Comparison of ENCODE assay signal across 20 mouse cellular contexts in genomic region chr1:192503651-192504050, GRCm38 (mm10).
DNase-seq lines count a peak whose midpoint lies in the region; ATAC-seq lines count a peak whose summit lies in the region.
"Had no signal": no experiment of that assay in that cellular context is flagged by ENCODE, and none has a peak within 500 bp of the region (broad histone marks: within the 10 kb centered on the region; RNA-seq: fewer than 3 reads in every experiment).

No protein-coding gene starts in this region.

- DNase-seq in cerebellum, adult 8-10 months = peak; percentile 39
- peak; percentile 78 to 83 for DNase-seq in cerebellum, postnatal 14 days
- no peak for DNase-seq in kidney, postnatal 4 days
- DNase-seq: adrenal gland, postnatal 14 days; gastrocnemius, postnatal 10 days; heart, adult 18-20 months; heart, postnatal 10 days; heart, postnatal 4 days had no signal

- no peak for ATAC-seq in megakaryocyte, adult 5-6 weeks (ENCODE audit: poor library complexity, severe bottlenecking)
- no peak for ATAC-seq in inflammation-experienced regulatory T-cells, adult 6 months
- ATAC-seq: activated CD4-positive, CD25-positive, alpha-beta regulatory T cell, adult 4 months; forebrain, embryonic 16.5 days; hindbrain, postnatal 0 days; intestine, embryonic 16.5 days; Patski had no signal

- peaks cover 22% of the 10 kb centered on the region for H3K9me3 ChIP-seq in megakaryocyte, embryonic 14.5 days
- H3K9me3 ChIP-seq: embryonic facial prominence, embryonic 13.5 days; forebrain, embryonic 12.5 days; heart, embryonic 10.5 days; hindbrain, embryonic 13.5 days had no signal

- peak overlapping the region; percentile 1 for H3K4me3 ChIP-seq in megakaryocyte, embryonic 14.5 days (replicated peaks)
- H3K4me3 ChIP-seq: embryonic facial prominence, embryonic 13.5 days; forebrain, embryonic 12.5 days; heart, embryonic 10.5 days; hindbrain, embryonic 13.5 days had no signal

- H3K27me3 ChIP-seq in megakaryocyte, embryonic 14.5 days (replicated peaks) = peaks cover 22% of the 10 kb centered on the region
- H3K27me3 ChIP-seq: embryonic facial prominence, embryonic 13.5 days; forebrain, embryonic 12.5 days; hindbrain, embryonic 13.5 days; Patski had no signal

- H3K36me3 ChIP-seq in megakaryocyte, embryonic 14.5 days (replicated peaks; ENCODE audit: low read length) = no peaks in the 10 kb centered on the region
- H3K36me3 ChIP-seq: embryonic facial prominence, embryonic 13.5 days; forebrain, embryonic 12.5 days; heart, embryonic 10.5 days had no signal

- H3K4me1 ChIP-seq in megakaryocyte, embryonic 14.5 days = peaks cover 12% of the 10 kb centered on the region
- H3K4me1 ChIP-seq: embryonic facial prominence, embryonic 13.5 days; forebrain, embryonic 12.5 days; heart, embryonic 10.5 days; hindbrain, embryonic 13.5 days had no signal

Comparison
In these comparisons a context has a peak if more than half of its experiments do, and no peak if none do; other contexts are left out.
1. DNase-seq: peak in cerebellum, adult 8-10 months (single experiment) and cerebellum, postnatal 14 days (2 of 2); none in kidney, postnatal 4 days (0 of 2).